Mouse (Mus musculus) hindbrain, embryonic 10.5 days (tissue): ENCODE data around the gene Map4k2. TPM values are rescaled to one million over a fixed set of nuclear protein-coding genes. Genes with fewer than 3 reads are reported as not detected.

ENCODE experiments used
- DNase-seq: peaks from one replicate; pipeline ENCODE4 v3.0.0-alpha.2; 2017; ENCODE audit warnings: low spot score
- H3K27ac ChIP-seq: fragments of 300-500 bp; sonication (generic); 2 replicates; pipeline ENCODE4 v1.5.1; 2016; ENCODE audit warnings: mild to moderate bottlenecking, moderate library complexity
- H3K27me3 ChIP-seq: fragments of 300-500 bp; sonication (generic); 2 replicates; pipeline ENCODE4 v1.6.1; 2016; ENCODE audit warnings: mild to moderate bottlenecking; ENCODE audit not compliant: poor library complexity, insufficient read depth, severe bottlenecking
- H3K36me3 ChIP-seq: fragments of 300-500 bp; sonication (generic); 2 replicates; pipeline ENCODE4 v1.6.1; 2016; ENCODE audit warnings: mild to moderate bottlenecking, moderate library complexity
- H3K4me1 ChIP-seq: fragments of 300-500 bp; sonication (generic); replicated peaks from 2 replicates; pipeline ENCODE4 v1.6.1; 2016; ENCODE audit warnings: mild to moderate bottlenecking
- H3K4me3 ChIP-seq: fragments of 300-500 bp; sonication (generic); 2 replicates; pipeline ENCODE4 v1.5.1; 2016; ENCODE audit warnings: mild to moderate bottlenecking, moderate library complexity
- H3K9me3 ChIP-seq: fragments of 300-500 bp; sonication (generic); 2 replicates; pipeline ENCODE4 v1.6.1; 2016; ENCODE audit warnings: mild to moderate bottlenecking, moderate library complexity
- WGBS: fragments of 180-500 bp; shearing (Covaris S2); methylation state at CpG from one replicate; pipeline ENCODE4 v1.1.7; 2016; 5-methylcytosine and 5-hydroxymethylcytosine counted together
- polyA plus RNA-seq: library from polyadenylated mRNA; unstranded; fragments of >200 nt; fragmentation: Nextera tagmentation; extraction: Ambion mirVana; gene quantifications from 2 replicates; pipeline ENCODE4 v1.2.1, GENCODE M21; 2016

Gene Map4k2
- 13.1 and 14.7 TPM in 2 replicates for polyA plus RNA-seq

GRCm38 (mm10) chr19:6340524-6341452 is at the start of gene Map4k2:
Gene Map4k2, plus strand, starts transcription at chr19:6341135.
- peaks cover 63% of the 10 kb centered on the region for H3K4me1 ChIP-seq
- H3K36me3 ChIP-seq = peaks cover 80% of the 10 kb centered on the region
- H3K27me3 ChIP-seq = peaks cover 5% of the 10 kb centered on the region; the same call in 1 of the 2 replicates
- H3K27ac ChIP-seq = peak within 1 kb of the TSS; percentile 87
- no peaks in the 10 kb centered on the region for H3K9me3 ChIP-seq
- 7% methylated on average over 72 of the region's 72 CpGs for WGBS
- peak; percentile 74 for DNase-seq
- H3K4me3 ChIP-seq = peak within 1 kb of the TSS; percentile 76

GRCm38 (mm10) chr19:6292262-6292661 is 48.7 kb upstream of the Map4k2 start:
- Histone ChIP-seq H3K27me3 (no peaks in the 10 kb centered on the region), H3K4me1 (peaks cover 25% of the 10 kb centered on the region), H3K4me3 (no peak overlapping the region), H3K36me3 (peaks cover 91% of the 10 kb centered on the region), H3K27ac (no peak overlapping the region), H3K9me3 (no peaks in the 10 kb centered on the region)
- no peak for DNase-seq
- WGBS = 90% methylated on average over 5 of the region's 5 CpGs

DNA sequence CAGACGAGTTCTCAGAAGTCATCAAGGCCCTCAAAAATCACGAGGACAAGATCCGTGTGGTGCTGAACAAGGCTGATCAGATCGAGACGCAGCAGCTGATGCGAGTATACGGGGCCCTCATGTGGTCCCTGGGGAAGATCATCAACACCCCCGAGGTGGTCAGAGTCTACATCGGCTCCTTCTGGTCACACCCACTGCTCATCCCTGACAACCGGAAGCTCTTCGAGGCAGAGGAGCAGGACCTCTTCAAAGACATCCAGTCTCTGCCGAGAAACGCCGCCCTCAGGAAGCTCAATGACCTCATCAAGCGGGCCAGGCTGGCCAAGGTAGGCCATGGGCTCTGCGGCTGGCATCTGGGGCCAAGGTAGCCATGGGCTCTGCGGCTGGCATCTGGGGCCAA is 46.6 kb upstream of the Map4k2 start:
- 0 out of 2 replicates have a peak, but pooled peaks cover 11% of the 10 kb centered on the region for H3K4me1 ChIP-seq
- no peak for DNase-seq
- H3K27ac ChIP-seq = no peak overlapping the region
- no peaks in the 10 kb centered on the region for H3K27me3 ChIP-seq
- H3K4me3 ChIP-seq = no peak overlapping the region
- WGBS = 94% methylated on average over 17 of the region's 17 CpGs
- H3K36me3 ChIP-seq = peaks cover 93% of the 10 kb centered on the region
- H3K9me3 ChIP-seq = no peaks in the 10 kb centered on the region

DNA sequence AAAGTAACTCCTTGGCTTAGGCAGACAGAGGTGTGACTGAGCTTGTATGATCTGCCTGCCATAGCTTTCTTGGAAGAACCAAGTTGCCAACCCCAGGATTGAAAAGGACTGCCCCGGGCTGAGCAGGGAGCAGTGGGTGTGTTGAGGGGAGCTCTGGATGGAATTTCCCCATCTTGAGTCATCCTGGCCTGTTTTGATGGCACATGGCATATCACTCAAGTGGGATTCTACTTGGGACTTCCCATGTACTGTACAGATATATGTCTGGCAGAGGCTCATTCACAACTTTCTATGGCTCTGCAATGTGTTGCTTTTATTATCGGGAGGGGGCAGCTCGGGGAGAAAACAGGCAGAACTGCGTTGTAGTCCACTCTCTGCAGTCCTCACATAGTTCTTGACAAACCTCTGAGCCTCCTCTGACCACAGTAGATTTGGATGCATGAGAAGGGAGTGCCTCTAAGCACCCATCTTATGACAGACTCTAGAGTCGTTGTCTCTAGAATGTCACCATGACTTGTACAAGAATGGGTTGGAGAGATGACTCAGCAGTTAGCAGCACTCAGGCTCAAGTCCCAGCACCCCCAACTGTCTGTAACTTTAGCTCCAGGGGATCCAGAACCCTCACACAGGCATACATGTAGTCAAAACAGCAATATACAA is 44.3 kb upstream of the Map4k2 start:
- Histone ChIP-seq H3K36me3 (peaks cover 94% of the 10 kb centered on the region), H3K4me1 (peaks cover 17% of the 10 kb centered on the region), H3K27me3 (no peaks in the 10 kb centered on the region), H3K27ac (no peak overlapping the region), H3K4me3 (no peak overlapping the region), H3K9me3 (no peaks in the 10 kb centered on the region)
- no peak for DNase-seq
- WGBS = 87% methylated on average over 5 of the region's 5 CpGs

- WGBS = 90% methylated on average over 9 of the region's 9 CpGs
- Histone ChIP-seq H3K27ac (peak overlapping the region; percentile 9; the same call in 1 of the 2 replicates), H3K4me3 (no peak overlapping the region), H3K27me3 (no peaks in the 10 kb centered on the region), H3K4me1 (peaks cover 17% of the 10 kb centered on the region), H3K9me3 (no peaks in the 10 kb centered on the region), H3K36me3 (peaks cover 85% of the 10 kb centered on the region)
- DNase-seq = no peak
Observed at GRCm38 (mm10) chr19:6297641-6298040, 43.3 kb upstream of the Map4k2 start.

GRCm38 (mm10) chr19:6299003-6299402 is 41.9 kb upstream of the Map4k2 start:
- H3K27me3 ChIP-seq = no peaks in the 10 kb centered on the region
- no peaks in the 10 kb centered on the region for H3K9me3 ChIP-seq
- H3K27ac ChIP-seq = no peak overlapping the region; the same call in 1 of the 2 replicates
- peaks cover 75% of the 10 kb centered on the region for H3K36me3 ChIP-seq
- WGBS = 87% methylated on average over 4 of the region's 4 CpGs
- H3K4me3 ChIP-seq = no peak overlapping the region
- DNase-seq = no peak
- peaks cover 17% of the 10 kb centered on the region for H3K4me1 ChIP-seq

GRCm38 (mm10) chr19:6299450-6300267 is 41.3 kb upstream of the Map4k2 start:
- peaks cover 68% of the 10 kb centered on the region for H3K36me3 ChIP-seq

DNA sequence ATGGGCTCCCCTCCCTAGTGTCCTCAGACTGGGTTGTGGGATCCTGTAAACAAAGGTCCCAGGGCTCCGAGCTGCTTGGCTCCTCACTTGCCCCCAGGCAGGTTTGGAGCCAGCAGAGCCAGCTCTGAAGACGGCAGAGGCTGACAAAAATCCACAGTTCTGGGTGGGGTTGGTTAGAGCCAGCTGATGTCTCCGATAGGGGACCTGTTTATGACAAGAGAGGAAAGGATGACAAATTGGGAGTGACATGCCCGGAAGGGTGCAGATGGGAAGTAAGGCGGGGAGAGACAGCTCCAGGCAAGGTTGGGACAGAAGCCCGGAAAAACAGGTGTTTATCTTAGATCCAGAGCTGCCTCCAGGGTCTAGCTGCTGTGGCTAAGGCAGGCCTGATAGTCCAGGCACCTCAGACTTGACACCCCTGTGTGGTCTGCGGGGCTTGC is 40.5 kb upstream of the Map4k2 start:
- H3K27me3 ChIP-seq = no peaks in the 10 kb centered on the region
- no peaks in the 10 kb centered on the region for H3K9me3 ChIP-seq
- 77% methylated on average over 7 of the region's 7 CpGs for WGBS
- peak overlapping the region; percentile 57 for H3K27ac ChIP-seq
- H3K4me1 ChIP-seq = peaks cover 17% of the 10 kb centered on the region
- peaks cover 61% of the 10 kb centered on the region for H3K36me3 ChIP-seq
- H3K4me3 ChIP-seq = no peak overlapping the region
- DNase-seq = no peak

More at GRCm38 (mm10) chr19:6299450-6300267, 41.3 kb upstream of the Map4k2 start:
- no peaks in the 10 kb centered on the region for H3K9me3 ChIP-seq
- no peak overlapping the region for H3K4me3 ChIP-seq
- no peak for DNase-seq
- H3K27me3 ChIP-seq = no peaks in the 10 kb centered on the region
- 85% methylated on average over 7 of the region's 7 CpGs for WGBS
- peaks cover 17% of the 10 kb centered on the region for H3K4me1 ChIP-seq
- H3K27ac ChIP-seq = peak overlapping the region; percentile 57

DNA sequence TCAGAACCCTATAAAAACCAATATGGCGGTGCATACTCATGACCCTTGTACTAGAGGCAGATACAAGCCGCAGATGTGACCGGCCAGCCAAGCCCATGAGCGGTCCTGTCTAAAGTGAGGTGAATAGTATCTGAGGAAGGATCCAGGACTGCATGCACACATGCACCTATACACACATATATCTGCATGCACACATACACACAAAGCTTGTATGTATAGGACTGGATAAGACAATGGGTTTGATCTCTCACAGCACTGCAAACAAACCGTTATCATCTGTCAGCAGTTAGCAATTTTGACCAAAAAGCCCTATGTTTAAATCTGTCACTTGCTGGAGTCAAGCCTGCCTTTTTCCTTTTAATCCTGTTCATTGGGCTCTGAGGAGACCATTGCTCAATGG is 38.8 kb upstream of the Map4k2 start:
- no peak overlapping the region for H3K27ac ChIP-seq
- peaks cover 44% of the 10 kb centered on the region for H3K36me3 ChIP-seq
- no peaks in the 10 kb centered on the region for H3K27me3 ChIP-seq
- 93% methylated on average over 5 of the region's 5 CpGs for WGBS
- peaks cover 34% of the 10 kb centered on the region for H3K4me1 ChIP-seq
- no peak for DNase-seq
- H3K4me3 ChIP-seq = no peak overlapping the region
- no peaks in the 10 kb centered on the region for H3K9me3 ChIP-seq

GRCm38 (mm10) chr19:6302522-6302921 is 38.4 kb upstream of the Map4k2 start:
- no peaks in the 10 kb centered on the region for H3K27me3 ChIP-seq
- H3K27ac ChIP-seq = 0 out of 2 replicates have a peak overlapping the region, but pooled peaks have one; percentile 41
- H3K4me1 ChIP-seq = peaks cover 38% of the 10 kb centered on the region
- no peak overlapping the region for H3K4me3 ChIP-seq
- no peak for DNase-seq
- no peaks in the 10 kb centered on the region for H3K9me3 ChIP-seq
- 54% methylated on average over 4 of the region's 4 CpGs for WGBS
- peaks cover 40% of the 10 kb centered on the region for H3K36me3 ChIP-seq

GRCm38 (mm10) chr19:6303831-6304230 is 37.1 kb upstream of the Map4k2 start:
- Histone ChIP-seq H3K4me3 (no peak overlapping the region), H3K27me3 (no peaks in the 10 kb centered on the region), H3K27ac (peak overlapping the region; percentile 17; the same call in 1 of the 2 replicates), H3K4me1 (peaks cover 50% of the 10 kb centered on the region), H3K9me3 (no peaks in the 10 kb centered on the region), H3K36me3 (peaks cover 27% of the 10 kb centered on the region)
- 85% methylated on average over 6 of the region's 6 CpGs for WGBS
- no peak for DNase-seq

DNA sequence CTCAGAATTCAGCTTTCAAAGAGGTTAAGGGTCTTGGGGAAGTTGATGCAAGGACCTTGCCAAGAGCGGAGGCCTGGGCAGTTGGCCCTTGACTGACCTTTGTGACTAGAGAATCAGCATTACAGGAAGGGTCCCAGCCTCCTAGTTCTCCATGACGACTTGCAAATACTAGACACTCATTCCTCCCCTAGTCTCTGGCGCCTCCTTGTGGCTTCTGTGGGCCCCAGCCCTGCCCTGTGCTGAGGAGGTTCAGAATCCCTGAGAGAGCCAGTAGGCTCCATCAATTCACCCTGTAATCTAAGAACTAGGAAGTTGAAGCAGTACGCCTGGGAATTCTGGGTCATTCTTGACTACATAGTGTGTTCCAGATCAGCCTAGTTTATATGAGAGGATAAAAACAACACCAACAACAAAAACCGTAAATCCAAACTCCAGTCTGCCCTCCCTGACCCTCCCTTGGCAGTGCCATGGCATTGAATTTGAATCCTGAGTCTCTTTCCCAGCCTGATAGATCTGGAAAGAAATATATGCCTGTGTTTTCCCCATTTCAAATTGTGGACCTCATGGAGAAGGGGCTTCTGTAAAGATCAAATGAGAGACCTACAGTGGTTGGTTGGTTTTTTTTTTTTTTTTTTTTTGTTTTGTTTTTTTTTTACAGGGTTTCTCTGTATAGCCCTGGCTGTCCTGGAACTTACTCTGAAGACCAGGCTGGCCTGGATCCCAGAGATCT is 36.0 kb upstream of the Map4k2 start:
- no peak overlapping the region for H3K4me3 ChIP-seq
- peak; percentile 89 for DNase-seq
- H3K36me3 ChIP-seq = peaks cover 15% of the 10 kb centered on the region
- 27% methylated on average over 5 of the region's 5 CpGs for WGBS
- H3K27me3 ChIP-seq = no peaks in the 10 kb centered on the region
- H3K9me3 ChIP-seq = no peaks in the 10 kb centered on the region
- H3K27ac ChIP-seq = no peak overlapping the region; the same call in 1 of the 2 replicates
- peaks cover 52% of the 10 kb centered on the region for H3K4me1 ChIP-seq
